Mouse (Mus musculus) limb, embryonic 14.5 days (tissue): ENCODE measurements at regions not wholly inside any gene's neighbourhood (a gene's known extent, or its start where the extent isn't known, plus 50 kb on each side); places are given as distances from the start of the nearest gene placed in this dataset.

Experiments used
- ATAC-seq: fragments of 200-750 bp; cut with Nextera tagmentation; 2 replicates; pipeline ENCODE4 v1.8.0; 2017; ENCODE audit warnings: low read depth, moderate number of reproducible peaks, moderate TSS enrichment; ENCODE audit not compliant: low FRiP score
- DNase-seq: peaks from one replicate; pipeline ENCODE4 v3.0.0-alpha.2; 2015; ENCODE audit warnings: low spot score
- H3K27ac ChIP-seq: fragments of 300-500 bp; sonication (generic); replicated peaks from 2 replicates; pipeline ENCODE4 v1.5.1; 2014; ENCODE audit warnings: low read depth, mild to moderate bottlenecking, low read length, moderate library complexity, mixed read lengths
- H3K27me3 ChIP-seq: fragments of 300-500 bp; sonication (generic); 2 replicates; pipeline ENCODE4 v1.6.1; 2014; ENCODE audit warnings: low read length, mixed read lengths; ENCODE audit not compliant: control insufficient read depth, insufficient read depth
- H3K36me3 ChIP-seq: fragments of 300-500 bp; sonication (generic); 2 replicates; pipeline ENCODE4 v1.6.1; 2014; ENCODE audit warnings: mild to moderate bottlenecking, low read length, moderate library complexity, mixed read lengths; ENCODE audit not compliant: control insufficient read depth, insufficient read depth
- H3K4me1 ChIP-seq: fragments of 300-500 bp; sonication (generic); 2 replicates; pipeline ENCODE4 v1.6.1; 2014; ENCODE audit warnings: antibody characterized with exemption, low read length, mixed read lengths; ENCODE audit not compliant: control insufficient read depth, insufficient read depth
- H3K4me2 ChIP-seq: fragments of 300-500 bp; sonication (generic); replicated peaks from 2 replicates; pipeline ENCODE4 v1.6.1; 2014; ENCODE audit warnings: low read depth, mild to moderate bottlenecking, low read length, moderate library complexity; ENCODE audit not compliant: severe bottlenecking
- H3K4me3 ChIP-seq: fragments of 300-500 bp; sonication (generic); replicated peaks from 2 replicates; pipeline ENCODE4 v1.5.1; 2014; ENCODE audit warnings: low read length
- H3K9ac ChIP-seq: fragments of 300-500 bp; sonication (generic); 2 replicates; pipeline ENCODE4 v1.6.1; 2014; ENCODE audit warnings: mild to moderate bottlenecking, low read depth, low read length, moderate library complexity; ENCODE audit not compliant: severe bottlenecking
- H3K9me3 ChIP-seq: fragments of 300-500 bp; sonication (generic); 2 replicates; pipeline ENCODE4 v1.6.1; 2016; ENCODE audit warnings: low read length; ENCODE audit not compliant: control insufficient read depth
- POLR2A ChIP-seq: fragments of 200-500 bp; IDR thresholded peaks from 2 replicates; pipeline ENCODE4 v1.8.0; 2012; ENCODE audit warnings: inconsistent platforms, mild to moderate bottlenecking, moderate library complexity, borderline replicate concordance; ENCODE audit not compliant: insufficient read depth, insufficient read length; ENCODE audit errors: extremely low read depth
- WGBS: fragments of 180-500 bp; shearing (Covaris S2); extraction: QIAGEN DNeasy Blood & Tissue Kit; methylation state at CpG from one replicate; pipeline ENCODE4 v1.1.7; 2014; 5-methylcytosine and 5-hydroxymethylcytosine counted together

- H3K36me3 ChIP-seq = no peaks in the 10 kb centered on the region
- no peaks in the 10 kb centered on the region for H3K9me3 ChIP-seq
- no peak overlapping the region for H3K9ac ChIP-seq
- WGBS = 85% methylated on average over 2 of the region's 2 CpGs
- DNase-seq = no peak
- no peaks in the 10 kb centered on the region for H3K27me3 ChIP-seq
- no peak for TF ChIP-seq POLR2A
- H3K4me3 ChIP-seq = no peak overlapping the region
- no peak overlapping the region for H3K4me2 ChIP-seq
- H3K27ac ChIP-seq = no peak overlapping the region
- H3K4me1 ChIP-seq = no peaks in the 10 kb centered on the region
- ATAC-seq = no peak
These were observed 223.0 kb downstream of the Pabpc4l start for GRCm38 (mm10) chr3:46225018-46225417.

GRCm38 (mm10) chr3:46205686-46206085, 242.3 kb downstream of the Pabpc4l start:
- no peak overlapping the region for H3K4me2 ChIP-seq
- TF ChIP-seq POLR2A = no peak
- DNase-seq (no peak), ATAC-seq (no peak)
- no peaks in the 10 kb centered on the region for H3K36me3 ChIP-seq
- no peak overlapping the region for H3K27ac ChIP-seq
- no peak overlapping the region for H3K4me3 ChIP-seq
- H3K27me3 ChIP-seq = no peaks in the 10 kb centered on the region
- 81% methylated on average over 3 of the region's 3 CpGs for WGBS
- H3K9me3 ChIP-seq = no peaks in the 10 kb centered on the region
- no peak overlapping the region for H3K9ac ChIP-seq
- H3K4me1 ChIP-seq = no peaks in the 10 kb centered on the region

GRCm38 (mm10) chr3:46195184-46195583, 252.8 kb downstream of the Pabpc4l start:
- H3K4me3 ChIP-seq = no peak overlapping the region
- ATAC-seq (no peak), DNase-seq (peak; percentile 37)
- H3K36me3 ChIP-seq = no peaks in the 10 kb centered on the region
- no peak overlapping the region for H3K9ac ChIP-seq
- no peak overlapping the region for H3K27ac ChIP-seq
- H3K27me3 ChIP-seq = no peaks in the 10 kb centered on the region
- H3K4me1 ChIP-seq = no peaks in the 10 kb centered on the region
- no peak for TF ChIP-seq POLR2A
- no peaks in the 10 kb centered on the region for H3K9me3 ChIP-seq
- WGBS = 59% methylated on average over 1 of the region's 1 CpGs
- H3K4me2 ChIP-seq = no peak overlapping the region

- H3K4me2 ChIP-seq = no peak overlapping the region
- no peaks in the 10 kb centered on the region for H3K4me1 ChIP-seq
- ATAC-seq = no peak
- H3K9ac ChIP-seq = no peak overlapping the region
- no peak for TF ChIP-seq POLR2A
- H3K36me3 ChIP-seq = no peaks in the 10 kb centered on the region
- no peaks in the 10 kb centered on the region for H3K27me3 ChIP-seq
- no peak overlapping the region for H3K4me3 ChIP-seq
- H3K27ac ChIP-seq = no peak overlapping the region
- H3K9me3 ChIP-seq = no peaks in the 10 kb centered on the region
- WGBS = 59% methylated on average over 2 of the region's 2 CpGs
- no peak for DNase-seq
These were observed 253.3 kb downstream of the Pabpc4l start for GRCm38 (mm10) chr3:46194681-46195080.

- WGBS = 93% methylated on average over 3 of the region's 3 CpGs
- no peak overlapping the region for H3K9ac ChIP-seq
- H3K4me1 ChIP-seq = no peaks in the 10 kb centered on the region
- no peak overlapping the region for H3K27ac ChIP-seq
- DNase-seq = no peak
- no peaks in the 10 kb centered on the region for H3K9me3 ChIP-seq
- H3K27me3 ChIP-seq = no peaks in the 10 kb centered on the region
- no peaks in the 10 kb centered on the region for H3K36me3 ChIP-seq
- TF ChIP-seq POLR2A = no peak
- no peak for ATAC-seq
- no peak overlapping the region for H3K4me2 ChIP-seq
- H3K4me3 ChIP-seq = no peak overlapping the region
These were observed 273.5 kb downstream of the Pabpc4l start for GRCm38 (mm10) chr3:46174486-46174885.

- TF ChIP-seq POLR2A = no peak
- WGBS = 86% methylated on average over 2 of the region's 2 CpGs
- Histone ChIP-seq H3K9me3 (no peaks in the 10 kb centered on the region), H3K27me3 (no peaks in the 10 kb centered on the region), H3K27ac (no peak overlapping the region), H3K4me2 (no peak overlapping the region), H3K36me3 (no peaks in the 10 kb centered on the region), H3K9ac (no peak overlapping the region), H3K4me3 (no peak overlapping the region), H3K4me1 (no peaks in the 10 kb centered on the region)
- ATAC-seq (no peak), DNase-seq (no peak)
These were observed 297.6 kb downstream of the Pabpc4l start for GRCm38 (mm10) chr3:46150376-46150775.
